Mouse (Mus musculus) layer of hippocampus, postnatal 36 days (tissue): ENCODE data around the gene Gltp. TPM values are rescaled to one million over a fixed set of nuclear protein-coding genes. Genes with fewer than 3 reads are reported as not detected.
A peak's percentile ranks its signal among the peaks of the same experiment; 100 is the strongest.

Experiments
- DNase-seq, 2 experiments: peaks; one replicate each; pipeline ENCODE4 v3.0.0; 2022
- total RNA-seq, 2 experiments: library from RNA; stranded (reverse); gene quantifications; 2 replicates each; pipeline ENCODE4 v1.2.3; 2021

Gltp gene
- total RNA-seq: 10 to 100 TPM; 27.9 to 33.4 TPM

- peak; percentile 93 for DNase-seq
Observed at GRCm38 (mm10) chr5:114690633-114691567, at the start of gene Gltp. Gltp (minus strand) TSS chr5:114690984.

- no peak for DNase-seq
Observed at GRCm38 (mm10) chr5:114738707-114739241, 48.0 kb upstream of the Gltp start.

GRCm38 (mm10) chr5:114737090-114737887 lies 46.5 kb upstream of the Gltp start:
- DNase-seq: no peak

GRCm38 (mm10) chr5:114733606-114734005 lies 42.8 kb upstream of the Gltp start:
- no peak for DNase-seq

GRCm38 (mm10) chr5:114731969-114732368 lies 41.2 kb upstream of the Gltp start:
- no peak for DNase-seq

- no peak for DNase-seq
Observed at GRCm38 (mm10) chr5:114731498-114731897, 40.7 kb upstream of the Gltp start.

GRCm38 (mm10) chr5:114730129-114730528 lies 39.3 kb upstream of the Gltp start:
- no peak for DNase-seq

GRCm38 (mm10) chr5:114728160-114728559 lies 37.4 kb upstream of the Gltp start:
- DNase-seq: no peak

- DNase-seq: no peak
Observed at GRCm38 (mm10) chr5:114722846-114723245, 32.1 kb upstream of the Gltp start.

- DNase-seq: no peak
Observed at GRCm38 (mm10) chr5:114721969-114722368, 31.2 kb upstream of the Gltp start.

GRCm38 (mm10) chr5:114720784-114721183 lies 30.0 kb upstream of the Gltp start:
- DNase-seq: no peak

- DNase-seq: no peak
Observed at GRCm38 (mm10) chr5:114719928-114720270, 29.1 kb upstream of the Gltp start.

GRCm38 (mm10) chr5:114719003-114719927 lies 28.5 kb upstream of the Gltp start:
- no peak for DNase-seq

- DNase-seq: no peak
Observed at GRCm38 (mm10) chr5:114718483-114718882, 27.7 kb upstream of the Gltp start.

GRCm38 (mm10) chr5:114717937-114718336 lies 27.2 kb upstream of the Gltp start:
- DNase-seq: no peak

GRCm38 (mm10) chr5:114717292-114717691 lies 26.5 kb upstream of the Gltp start:
- no peak for DNase-seq

GRCm38 (mm10) chr5:114714551-114714950 lies 23.8 kb upstream of the Gltp start:
- no peak for DNase-seq

- DNase-seq: no peak
Observed at GRCm38 (mm10) chr5:114709357-114709756, 18.6 kb upstream of the Gltp start.

- no peak for DNase-seq
Observed at GRCm38 (mm10) chr5:114708491-114708890, 17.7 kb upstream of the Gltp start.

- DNase-seq: peak; percentile 89 to 92
Observed at GRCm38 (mm10) chr5:114707265-114708068, 16.7 kb upstream of the Gltp start, which contains the start of gene Tchp. Tchp (plus strand) TSS chr5:114707760.
